Mouse (Mus musculus) right cerebral cortex, adult 2 months (tissue): ENCODE data around the gene Top3a.
A peak's percentile ranks its signal among the peaks of the same experiment; 100 is the strongest.

Experiments used
- DNase-seq, 2 experiments: peaks; one replicate each; pipeline ENCODE4 v3.0.0; 2021 to 2022; ENCODE audit warnings: low spot score in 2 of 2

Top3a gene

DNA sequence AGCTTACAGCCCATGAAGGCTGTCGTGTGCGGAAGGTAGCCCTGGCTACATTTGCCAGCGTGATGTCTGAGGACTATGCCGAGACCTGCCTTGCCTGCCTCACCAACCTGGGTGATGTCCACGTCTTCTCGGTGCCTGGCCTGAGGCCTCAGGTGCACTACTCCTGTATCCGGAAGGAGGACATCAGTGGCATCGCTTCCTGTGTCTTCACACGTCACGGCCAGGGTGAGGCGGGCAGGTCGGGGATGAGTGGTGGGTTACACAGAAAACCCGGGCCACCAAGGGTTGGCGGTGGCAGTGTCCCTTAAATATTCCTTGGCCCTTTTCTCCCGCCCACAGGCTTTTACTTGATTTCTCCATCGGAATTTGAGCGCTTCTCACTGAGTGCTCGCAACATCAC is 65.1 kb downstream of the Top3a start:
- no peak for DNase-seq

DNA sequence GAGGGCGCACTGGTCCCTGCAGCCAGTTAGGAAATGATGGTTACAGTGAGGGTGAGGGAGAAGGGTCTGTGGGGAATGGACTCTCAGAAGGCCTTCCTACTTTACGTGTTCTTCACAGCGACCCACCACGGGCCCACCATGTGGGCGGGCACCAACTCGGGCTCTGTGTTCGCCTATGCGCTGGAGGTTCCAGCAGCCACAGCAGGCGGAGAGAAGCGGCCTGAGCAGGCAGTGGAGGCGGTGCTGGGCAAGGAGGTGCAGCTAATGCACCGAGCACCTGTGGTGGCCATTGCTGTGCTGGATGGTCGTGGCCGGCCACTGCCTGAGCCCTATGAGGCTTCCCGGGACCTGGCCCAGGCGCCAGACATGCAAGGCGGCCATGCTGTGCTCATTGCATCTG is 65.9 kb downstream of the Top3a start:
- DNase-seq: no peak

DNA sequence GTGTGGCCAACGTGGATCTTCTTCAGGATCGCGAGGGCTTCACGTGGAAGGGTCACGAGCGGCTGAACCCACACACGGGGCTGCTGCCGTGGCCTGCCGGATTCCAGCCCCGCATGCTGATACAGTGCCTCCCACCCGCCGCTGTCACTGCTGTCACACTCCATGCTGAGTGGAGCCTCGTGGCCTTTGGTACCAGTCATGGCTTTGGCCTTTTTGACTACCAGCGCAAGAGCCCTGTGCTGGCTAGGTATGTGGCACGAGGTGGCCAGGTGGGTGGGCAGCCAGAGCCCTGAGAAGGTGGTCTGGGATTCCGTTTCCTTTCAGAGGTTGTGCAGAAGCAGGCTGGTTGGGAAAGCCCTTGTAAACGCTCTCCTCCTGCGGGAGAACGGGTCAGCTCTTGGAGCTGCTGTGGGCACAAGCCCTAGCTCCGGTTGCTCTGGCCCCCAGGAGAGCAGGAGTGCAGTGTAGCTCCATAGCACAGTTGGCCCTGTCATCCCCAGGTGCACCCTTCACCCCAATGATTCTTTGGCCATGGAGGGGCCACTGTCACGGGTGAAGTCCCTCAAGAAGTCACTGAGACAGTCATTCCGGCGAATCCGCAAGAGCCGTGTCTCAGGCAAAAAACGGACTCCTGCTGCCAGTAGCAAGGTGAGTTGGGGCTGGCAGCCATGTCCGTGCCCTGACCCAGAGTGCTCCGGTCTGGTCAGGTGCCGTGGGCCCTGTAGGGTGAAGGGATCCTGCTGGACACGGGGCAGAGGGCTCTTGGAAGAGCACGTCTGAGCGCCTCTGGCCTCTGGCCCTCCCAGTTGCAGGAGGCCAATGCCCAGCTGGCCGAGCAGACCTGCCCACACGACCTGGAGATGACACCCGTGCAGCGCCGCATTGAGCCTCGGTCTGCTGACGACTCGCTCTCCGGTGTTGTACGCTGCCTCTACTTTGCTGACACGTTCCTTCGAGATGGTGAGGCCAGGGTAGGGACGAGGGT is 67.4 kb downstream of the Top3a start:
- no peak for DNase-seq

DNA sequence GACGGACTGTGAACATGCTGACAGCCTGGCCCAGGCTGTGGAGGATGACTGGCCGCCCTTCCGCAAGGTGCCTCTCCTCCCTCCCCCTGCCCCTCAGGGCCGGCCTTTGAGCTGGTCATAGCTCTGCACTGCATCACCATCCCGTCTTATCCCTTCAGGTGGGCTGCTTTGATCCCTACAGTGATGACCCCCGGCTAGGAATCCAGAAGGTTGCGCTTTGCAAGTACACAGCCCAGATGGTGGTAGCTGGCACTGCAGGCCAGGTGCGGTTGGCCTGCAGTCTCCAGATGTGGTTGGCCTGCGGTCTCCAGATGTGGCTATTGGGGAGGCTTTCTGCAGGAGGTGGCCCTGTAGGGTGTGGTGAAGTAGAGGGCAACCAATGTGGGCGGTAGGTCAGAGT is 68.5 kb downstream of the Top3a start:
- DNase-seq: peak in 1 of 2 experiments; percentile 1

DNA sequence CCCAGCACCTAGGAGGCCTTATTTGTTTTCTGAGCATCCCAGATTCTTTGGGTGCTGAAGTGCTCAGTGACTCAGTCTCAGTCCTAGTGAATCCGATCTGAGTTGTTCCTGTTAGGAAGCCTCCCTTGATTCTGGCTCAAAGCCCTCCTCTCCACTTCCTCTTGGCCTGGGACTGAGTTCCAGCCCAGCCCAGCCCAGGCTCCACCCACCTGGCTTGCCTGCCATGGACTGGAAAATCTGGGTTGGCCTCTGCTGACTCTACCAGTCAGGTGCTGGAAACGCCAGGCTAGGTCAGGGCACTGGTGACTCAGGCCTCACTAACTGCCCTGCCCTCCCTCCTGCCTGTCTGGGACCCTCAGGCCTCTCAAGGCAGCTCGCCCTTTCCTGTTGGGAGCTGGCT is 69.5 kb downstream of the Top3a start:
- peak in 1 of 2 experiments; percentile 15 for DNase-seq

DNA sequence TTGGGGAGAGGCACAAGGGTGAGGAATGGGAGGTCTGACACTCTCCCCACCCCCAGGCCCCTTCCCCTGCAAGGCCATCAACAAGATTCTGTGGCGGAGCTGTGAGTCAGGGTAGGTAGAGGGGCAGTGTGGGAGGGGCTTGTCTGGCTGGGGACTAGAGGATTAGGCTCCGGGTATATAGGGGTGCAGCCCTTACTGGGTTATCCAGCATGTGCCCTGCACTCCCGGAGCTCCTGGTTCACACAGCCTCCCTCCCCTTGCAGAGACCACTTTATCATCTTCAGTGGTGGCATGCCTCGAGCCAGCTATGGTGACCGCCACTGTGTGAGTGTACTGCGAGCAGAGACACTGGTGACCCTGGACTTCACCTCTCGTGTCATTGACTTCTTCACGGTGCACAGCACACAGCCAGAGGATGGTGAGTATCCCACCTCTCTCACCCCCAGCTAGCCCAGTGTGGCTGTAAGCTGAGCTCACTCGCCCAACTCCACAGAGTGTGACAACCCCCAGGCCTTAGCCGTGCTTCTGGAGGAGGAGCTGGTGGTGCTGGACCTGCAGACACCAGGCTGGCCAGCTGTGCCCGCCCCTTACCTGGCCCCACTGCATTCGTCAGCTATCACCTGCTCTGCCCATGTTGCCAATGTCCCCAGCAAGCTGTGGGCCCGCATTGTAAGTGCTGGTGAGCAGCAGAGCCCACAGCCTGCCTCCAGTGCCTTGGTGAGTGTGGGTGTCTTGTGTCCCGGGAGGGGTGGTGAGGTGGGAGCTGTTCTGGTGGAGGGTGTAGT is 70.3 kb downstream of the Top3a start:
- peak in 1 of 2 experiments; percentile 9 for DNase-seq

DNA sequence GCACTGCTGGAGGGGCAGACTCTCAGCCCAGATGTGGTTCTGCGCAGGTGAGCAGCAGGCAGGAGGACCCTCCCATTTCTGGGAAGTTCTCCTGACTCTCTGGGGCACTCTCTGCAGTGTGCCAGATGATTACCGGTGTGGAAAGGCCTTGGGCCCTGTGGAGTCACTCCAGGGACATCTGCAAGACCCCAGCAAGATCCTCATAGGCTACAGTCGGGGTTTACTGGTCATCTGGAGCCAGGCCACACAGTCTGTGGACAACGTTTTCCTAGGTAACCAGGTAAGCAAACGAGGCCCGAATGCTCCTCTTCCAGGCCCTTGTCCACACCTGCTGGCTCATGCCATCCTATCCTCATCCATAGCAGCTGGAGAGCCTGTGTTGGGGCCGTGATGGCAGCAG is 71.1 kb downstream of the Top3a start:
- peak in 1 of 2 experiments; percentile 1 for DNase-seq

DNA sequence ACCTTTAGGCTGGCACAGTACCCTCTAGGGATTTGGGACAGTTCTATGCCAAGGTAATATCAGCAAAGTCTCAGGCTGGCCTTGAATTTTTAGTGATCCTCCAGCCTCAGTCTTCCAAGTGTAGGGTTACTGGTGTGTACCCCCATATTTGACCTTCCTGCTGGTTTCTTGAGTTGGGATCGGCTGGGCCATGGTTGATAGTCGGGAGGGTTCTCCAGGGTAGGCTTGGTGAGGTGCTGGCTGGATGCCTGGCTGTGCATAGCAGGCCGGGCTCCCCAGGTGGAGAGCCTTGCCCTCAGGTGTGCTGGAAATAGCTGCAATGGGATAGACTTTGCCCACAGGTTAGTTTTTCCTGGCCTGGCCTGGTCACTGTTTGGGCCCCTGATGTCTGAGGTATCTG is 71.9 kb downstream of the Top3a start:
- no peak for DNase-seq

DNA sequence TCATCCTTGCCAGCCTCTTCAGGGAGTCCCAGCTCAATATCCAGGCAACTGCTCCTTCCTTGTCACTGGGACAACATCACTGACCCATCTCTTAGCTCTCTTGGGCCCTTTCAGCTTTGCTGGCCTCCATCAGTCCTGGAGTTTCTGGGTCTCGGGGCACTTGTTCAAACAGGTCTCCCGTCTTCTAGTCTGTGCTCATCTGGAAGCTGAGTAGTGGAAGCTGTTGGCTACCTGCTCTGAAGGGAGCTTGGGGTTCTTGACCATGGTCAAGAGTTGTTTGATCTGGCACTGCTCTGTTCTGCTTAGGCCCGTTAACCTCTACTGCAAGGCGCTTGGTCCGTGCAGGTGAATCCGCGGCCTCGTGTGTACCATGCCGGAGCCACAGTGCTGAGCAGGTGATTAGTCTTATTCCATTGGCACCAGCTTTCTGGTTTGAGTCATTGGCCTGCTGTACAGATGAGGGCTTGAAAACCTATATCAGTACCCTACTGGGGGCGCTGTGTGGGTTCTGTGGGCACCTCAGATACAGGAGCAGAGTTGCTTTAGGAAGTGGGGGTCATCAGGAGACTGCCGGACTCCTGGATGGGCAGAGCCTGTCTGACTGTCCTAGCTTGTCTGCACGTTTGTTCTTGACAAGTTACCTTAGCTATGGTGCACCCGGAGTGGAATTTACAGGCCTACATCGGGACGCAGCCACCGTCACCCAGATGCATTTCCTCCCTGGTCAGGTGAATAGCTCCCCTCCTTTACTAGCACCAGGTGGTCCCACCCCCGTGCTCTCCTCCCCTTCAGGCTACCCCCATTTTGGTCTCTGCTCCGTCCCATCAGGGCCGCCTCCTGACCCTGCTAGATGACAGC is 72.9 kb downstream of the Top3a start:
- DNase-seq: peak; percentile 1 to 3

DNA sequence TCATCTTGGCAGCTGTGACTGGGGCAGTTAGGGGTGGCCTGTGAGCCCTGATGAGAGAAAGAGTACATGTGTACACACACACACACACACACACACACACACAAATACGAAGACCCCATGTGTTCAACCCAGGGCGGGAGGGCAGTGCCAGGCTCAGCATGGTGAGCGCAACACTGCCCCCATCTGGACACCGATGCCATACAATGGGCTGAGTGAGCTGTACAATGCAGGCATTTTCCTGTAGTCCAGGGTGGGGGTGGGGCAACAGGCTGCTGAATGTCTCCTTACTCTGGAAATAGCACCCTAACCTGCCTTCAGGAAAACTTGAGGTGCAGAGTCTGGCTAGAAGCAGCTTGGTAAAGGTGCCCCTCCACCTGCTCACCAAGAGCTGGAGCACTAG is 74.0 kb downstream of the Top3a start:
- peak; percentile 75 for DNase-seq

DNA sequence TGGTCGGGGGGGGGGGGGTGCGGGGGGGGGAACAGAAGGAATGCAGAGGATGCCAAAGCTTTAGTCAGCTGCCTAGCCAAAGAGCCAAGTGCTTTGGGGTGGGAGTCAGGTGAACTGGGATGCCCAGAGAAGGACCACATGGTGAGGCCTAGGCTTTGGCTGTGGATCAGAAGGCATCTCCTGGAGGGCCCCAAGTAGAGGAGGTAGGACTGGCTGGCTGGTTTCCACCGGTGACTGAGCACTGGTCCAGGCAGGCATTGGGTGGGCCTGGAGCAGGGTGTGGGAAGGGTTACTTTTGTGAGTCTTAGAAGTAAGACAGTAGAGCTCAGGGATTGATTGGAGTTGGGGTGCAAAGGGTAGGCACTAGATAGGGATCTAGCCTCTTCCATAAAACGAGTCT is 75.6 kb downstream of the Top3a start:
- DNase-seq: peak in 1 of 2 experiments; percentile 2

DNA sequence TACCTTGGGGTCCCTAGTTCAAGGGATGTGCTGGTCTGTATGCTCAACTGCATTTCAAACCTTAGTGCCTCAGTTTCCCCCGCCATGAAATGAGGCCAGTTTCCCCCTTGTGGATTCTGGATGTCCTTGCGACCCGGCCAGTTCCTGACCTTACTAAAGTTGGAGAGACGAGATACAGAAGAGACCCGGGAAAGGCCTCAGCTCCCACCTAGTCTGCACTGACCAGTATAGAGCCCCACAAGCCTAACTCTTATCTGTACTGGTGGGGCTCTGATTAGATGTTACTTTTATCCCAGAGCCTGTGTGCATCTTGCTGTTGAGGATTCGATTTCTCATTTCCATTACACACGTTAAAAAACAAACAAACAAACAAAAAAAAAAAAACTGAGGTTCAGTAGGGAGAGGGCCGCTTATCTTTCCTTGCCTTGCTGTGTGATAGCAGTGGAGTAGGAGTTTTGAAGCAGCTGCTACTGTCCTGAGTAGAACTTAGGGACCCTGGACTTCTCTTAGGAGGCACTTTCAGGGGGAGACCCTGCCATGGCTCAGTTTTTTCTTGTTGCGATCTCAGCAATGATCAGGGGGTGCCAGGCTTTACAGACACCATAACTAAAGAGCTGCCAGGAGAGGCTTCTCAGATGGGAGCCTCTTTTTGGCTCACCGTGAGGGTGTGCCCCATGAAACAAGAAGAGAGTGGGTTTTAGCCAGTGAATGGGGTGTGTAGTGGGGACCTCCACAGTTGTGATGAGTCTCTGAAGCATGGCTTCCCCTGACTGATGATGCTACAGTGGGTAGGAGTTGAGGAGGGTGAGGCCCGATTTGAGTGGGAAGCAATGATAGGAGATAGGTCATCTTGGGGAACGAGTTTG is 76.6 kb downstream of the Top3a start:
- peak; percentile 3 to 8 for DNase-seq

DNA sequence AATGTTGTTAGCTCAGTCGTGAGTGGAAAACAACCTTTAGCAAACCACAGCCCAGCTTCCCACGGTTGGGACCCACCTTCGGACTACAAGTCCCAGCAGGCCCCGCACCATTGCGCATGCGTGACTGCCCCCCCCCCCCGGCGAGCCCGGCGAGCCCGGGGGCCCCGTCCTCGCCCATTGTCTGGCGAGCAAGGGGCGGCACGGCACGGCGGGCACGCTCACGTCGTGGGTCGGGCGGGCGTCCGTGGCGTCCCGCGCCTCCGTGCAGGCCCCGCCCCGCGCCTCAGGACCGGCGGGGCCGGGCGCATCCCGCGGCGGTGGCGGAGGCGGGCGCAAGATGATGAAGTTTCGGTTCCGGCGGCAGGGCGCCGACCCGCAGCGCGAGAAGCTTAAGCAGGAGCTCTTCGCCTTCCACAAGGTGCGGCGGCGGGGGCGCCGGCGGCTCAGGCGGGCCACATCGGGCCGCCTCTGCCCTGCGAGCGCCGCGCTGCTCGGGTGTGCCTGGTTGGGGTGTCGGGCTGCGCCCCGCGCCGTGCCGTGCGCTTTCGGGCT is 77.6 kb downstream of the Top3a start, which contains the start of gene Llgl1:
Gene Llgl1, plus strand, starts transcription at position 200 of the 552 bp plus-strand sequence.
- peak; percentile 72 to 77 for DNase-seq

DNA sequence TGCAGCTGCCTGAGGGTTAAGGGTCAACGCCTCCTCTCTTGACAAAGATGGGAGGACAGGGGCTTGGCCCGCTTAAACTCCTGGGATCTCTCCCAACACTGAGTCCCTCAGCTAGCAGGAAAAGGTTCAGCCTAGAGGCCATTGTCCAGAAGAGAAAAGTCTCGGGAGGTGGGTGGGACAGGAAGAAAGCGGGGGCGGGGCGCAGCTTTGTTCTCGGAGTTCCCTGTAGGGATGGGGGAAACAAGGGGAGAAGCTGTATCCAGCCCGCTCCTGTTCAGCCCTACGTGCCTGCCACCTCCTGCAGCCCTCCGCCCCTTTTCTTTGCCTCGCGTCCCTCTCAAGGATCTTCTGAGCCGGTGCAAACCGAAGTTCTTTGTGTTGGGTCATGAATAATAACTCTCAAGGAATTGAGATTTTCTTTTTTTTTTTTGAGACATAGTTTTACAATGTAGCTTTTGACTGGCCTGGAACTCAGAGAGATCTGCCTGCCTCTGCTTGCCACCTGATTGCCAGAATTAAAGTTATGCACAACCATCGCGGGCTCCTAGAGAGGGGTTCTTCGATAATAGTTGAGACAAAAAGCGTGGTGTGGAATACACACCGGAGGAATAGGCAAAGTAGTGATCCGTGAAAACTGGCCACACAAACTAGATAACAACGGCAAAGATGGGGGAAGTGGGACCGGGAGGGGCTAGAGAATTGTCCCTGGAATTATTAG is 78.2 kb downstream of the Top3a start:
- DNase-seq: peak; percentile 18 to 29

DNA sequence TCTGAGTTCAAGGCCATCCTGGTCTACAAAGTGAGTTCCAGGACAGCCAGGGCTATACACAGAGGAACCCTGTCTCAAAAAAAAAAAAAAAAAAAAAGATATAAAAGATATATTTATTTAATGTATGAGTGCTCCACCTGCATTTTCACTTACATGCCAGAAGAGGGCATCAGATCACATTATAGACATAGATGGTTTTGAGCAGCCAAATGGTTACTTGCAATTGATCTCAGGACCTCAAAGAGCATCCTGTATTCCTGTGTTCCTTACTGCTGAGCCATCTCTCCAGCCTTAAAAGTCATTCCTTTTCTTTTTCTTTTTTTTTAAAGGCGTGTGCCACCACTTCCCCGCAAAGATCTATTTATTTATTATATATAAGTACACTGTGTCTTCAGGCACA is 79.6 kb downstream of the Top3a start:
- no peak for DNase-seq

DNA sequence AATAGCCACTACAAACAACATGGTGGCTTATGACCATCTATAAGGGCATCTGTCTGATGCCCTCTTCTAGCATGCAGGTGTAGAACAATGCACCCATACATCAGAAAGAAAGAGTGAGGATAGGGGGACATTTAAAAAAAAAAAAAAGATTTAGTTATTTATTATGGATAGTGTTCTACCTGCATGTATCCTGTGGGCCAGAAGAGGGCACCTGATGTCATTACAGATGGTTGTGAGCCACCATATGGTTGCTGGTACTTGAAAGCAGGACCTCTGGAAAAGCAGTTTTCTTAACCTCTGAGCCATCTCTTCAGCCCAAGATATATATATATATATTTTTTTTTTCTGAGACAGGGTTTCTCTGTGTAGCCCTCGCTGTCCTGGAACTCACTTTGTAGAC is 81.0 kb downstream of the Top3a start:
- no peak for DNase-seq
